Mouse (Mus musculus) bone marrow, adult 2 months (tissue): ENCODE data around the gene Evi2b.

Source experiments
- CTCF ChIP-seq: fragments of 200-500 bp; IDR thresholded peaks from 2 replicates; pipeline ENCODE4 v1.5.1; 2011; ENCODE audit warnings: low read length, control low read depth; ENCODE audit not compliant: control insufficient read depth, insufficient read depth
- POLR2A ChIP-seq: fragments of 200-500 bp; IDR thresholded peaks from 2 replicates; pipeline ENCODE4 v1.6.1; 2011; ENCODE audit warnings: low read depth, mild to moderate bottlenecking, control low read depth, low read length, borderline replicate concordance; ENCODE audit not compliant: control insufficient read depth

GRCm38 (mm10) chr11:79530774-79531173 is 7.2 kb upstream of the Evi2b start:
- no peak for TF ChIP-seq POLR2A
- TF ChIP-seq CTCF = no peak
